Mouse (Mus musculus): ENCODE measurements around the gene Dscam. TPM values are rescaled to one million over a fixed set of nuclear protein-coding genes. Genes with fewer than 3 reads are reported as not detected.

The Dscam gene
- total and polyA plus RNA-seq, 2 experiments = not detected

GRCm38 (mm10) chr16:96685065-96685464 lies 485.5 kb downstream of the Dscam start:
- Histone ChIP-seq H3K36me3 (ENCODE audit: control insufficient read depth, insufficient read depth, low read length) (no peaks in the 10 kb centered on the region), H3K27me3 (ENCODE audit: control insufficient read depth, insufficient read depth, low read length) (no peaks in the 10 kb centered on the region), H3K4me3 (ENCODE audit: insufficient read depth, low read depth, low read length) (no peak overlapping the region), H3K27ac (replicated peaks; ENCODE audit: insufficient read depth, low read depth, low read length) (no peak overlapping the region), H3K9ac (ENCODE audit: low read depth, low read length) (no peak overlapping the region), H3K4me1 (ENCODE audit: control insufficient read depth, insufficient read depth, low read length) (no peaks in the 10 kb centered on the region), H3K79me2 (ENCODE audit: control insufficient read depth, insufficient read depth, low read length) (no peaks in the 10 kb centered on the region)
- TF ChIP-seq POLR2A (IDR thresholded peaks at IDR 0.05; ENCODE audit: extremely low read depth, insufficient read depth, low read length) = no peak
- TF ChIP-seq CTCF (IDR thresholded peaks at IDR 0.05; ENCODE audit: low read depth, low read length) = no peak
- DNase-seq (ENCODE audit: extremely low read depth, low read depth, low spot score) = no peak
- WGBS = 89% methylated on average over 14 of the region's 14 CpGs

GRCm38 (mm10) chr16:96684581-96684980 lies 486.0 kb downstream of the Dscam start:
- 18% methylated on average over 4 of the region's 4 CpGs for WGBS
- Histone ChIP-seq H3K79me2 (ENCODE audit: control insufficient read depth, insufficient read depth, low read length) (no peaks in the 10 kb centered on the region), H3K36me3 (ENCODE audit: control insufficient read depth, insufficient read depth, low read length) (no peaks in the 10 kb centered on the region), H3K9ac (ENCODE audit: low read depth, low read length) (no peak overlapping the region), H3K4me3 (ENCODE audit: insufficient read depth, low read depth, low read length) (no peak overlapping the region), H3K27me3 (ENCODE audit: control insufficient read depth, insufficient read depth, low read length) (no peaks in the 10 kb centered on the region), H3K4me1 (ENCODE audit: control insufficient read depth, insufficient read depth, low read length) (no peaks in the 10 kb centered on the region), H3K27ac (replicated peaks; ENCODE audit: insufficient read depth, low read depth, low read length) (no peak overlapping the region)
- TF ChIP-seq POLR2A (IDR thresholded peaks at IDR 0.05; ENCODE audit: extremely low read depth, insufficient read depth, low read length) = no peak
- TF ChIP-seq CTCF (IDR thresholded peaks at IDR 0.05; ENCODE audit: low read depth, low read length) = peak; percentile 48
- DNase-seq (ENCODE audit: extremely low read depth, low read depth, low spot score) = peak; percentile 33

- no peak overlapping the region for H3K27ac ChIP-seq (replicated peaks; ENCODE audit: insufficient read depth, low read depth, low read length)
- H3K4me1 ChIP-seq (ENCODE audit: control insufficient read depth, insufficient read depth, low read length) = no peaks in the 10 kb centered on the region
- WGBS = 66% methylated on average over 5 of the region's 5 CpGs
- H3K79me2 ChIP-seq (ENCODE audit: control insufficient read depth, insufficient read depth, low read length) = no peaks in the 10 kb centered on the region
- no peak overlapping the region for H3K9ac ChIP-seq (ENCODE audit: low read depth, low read length)
- no peak overlapping the region for H3K4me3 ChIP-seq (ENCODE audit: insufficient read depth, low read depth, low read length)
- no peak for DNase-seq (ENCODE audit: extremely low read depth, low read depth, low spot score)
- no peak for TF ChIP-seq POLR2A (IDR thresholded peaks at IDR 0.05; ENCODE audit: extremely low read depth, insufficient read depth, low read length)
- no peak for TF ChIP-seq CTCF (IDR thresholded peaks at IDR 0.05; ENCODE audit: low read depth, low read length)
- no peaks in the 10 kb centered on the region for H3K27me3 ChIP-seq (ENCODE audit: control insufficient read depth, insufficient read depth, low read length)
- H3K36me3 ChIP-seq (ENCODE audit: control insufficient read depth, insufficient read depth, low read length) = no peaks in the 10 kb centered on the region
Measured at GRCm38 (mm10) chr16:96682289-96682972, 488.1 kb downstream of the Dscam start.

GRCm38 (mm10) chr16:96679981-96680380 lies 490.6 kb downstream of the Dscam start:
- H3K27me3 ChIP-seq (ENCODE audit: control insufficient read depth, insufficient read depth, low read length) = no peaks in the 10 kb centered on the region
- 81% methylated on average over 8 of the region's 8 CpGs for WGBS
- no peak overlapping the region for H3K4me3 ChIP-seq (ENCODE audit: insufficient read depth, low read depth, low read length)
- H3K27ac ChIP-seq (replicated peaks; ENCODE audit: insufficient read depth, low read depth, low read length) = no peak overlapping the region
- H3K9ac ChIP-seq (ENCODE audit: low read depth, low read length) = no peak overlapping the region
- no peak for DNase-seq (ENCODE audit: extremely low read depth, low read depth, low spot score)
- H3K4me1 ChIP-seq (ENCODE audit: control insufficient read depth, insufficient read depth, low read length) = no peaks in the 10 kb centered on the region
- H3K79me2 ChIP-seq (ENCODE audit: control insufficient read depth, insufficient read depth, low read length) = no peaks in the 10 kb centered on the region
- no peaks in the 10 kb centered on the region for H3K36me3 ChIP-seq (ENCODE audit: control insufficient read depth, insufficient read depth, low read length)
- TF ChIP-seq POLR2A (IDR thresholded peaks at IDR 0.05; ENCODE audit: extremely low read depth, insufficient read depth, low read length) (no peak), CTCF (IDR thresholded peaks at IDR 0.05; ENCODE audit: low read depth, low read length) (no peak)

- Histone ChIP-seq H3K4me1 (ENCODE audit: control insufficient read depth, insufficient read depth, low read length) (no peaks in the 10 kb centered on the region), H3K36me3 (ENCODE audit: control insufficient read depth, insufficient read depth, low read length) (no peaks in the 10 kb centered on the region), H3K27ac (replicated peaks; ENCODE audit: insufficient read depth, low read depth, low read length) (no peak overlapping the region), H3K4me3 (ENCODE audit: insufficient read depth, low read depth, low read length) (no peak overlapping the region), H3K79me2 (ENCODE audit: control insufficient read depth, insufficient read depth, low read length) (no peaks in the 10 kb centered on the region), H3K27me3 (ENCODE audit: control insufficient read depth, insufficient read depth, low read length) (no peaks in the 10 kb centered on the region), H3K9ac (ENCODE audit: low read depth, low read length) (no peak overlapping the region)
- WGBS = 53% methylated on average over 2 of the region's 2 CpGs
- DNase-seq (ENCODE audit: extremely low read depth, low read depth, low spot score) = no peak
- TF ChIP-seq CTCF (IDR thresholded peaks at IDR 0.05; ENCODE audit: low read depth, low read length) = no peak
- TF ChIP-seq POLR2A (IDR thresholded peaks at IDR 0.05; ENCODE audit: extremely low read depth, insufficient read depth, low read length) = no peak
Measured at GRCm38 (mm10) chr16:96677471-96677870, 493.1 kb downstream of the Dscam start.

GRCm38 (mm10) chr16:96676663-96677062 lies 493.9 kb downstream of the Dscam start:
- TF ChIP-seq POLR2A (IDR thresholded peaks at IDR 0.05; ENCODE audit: extremely low read depth, insufficient read depth, low read length) (no peak), CTCF (IDR thresholded peaks at IDR 0.05; ENCODE audit: low read depth, low read length) (no peak)
- no peak overlapping the region for H3K4me3 ChIP-seq (ENCODE audit: insufficient read depth, low read depth, low read length)
- no peak overlapping the region for H3K9ac ChIP-seq (ENCODE audit: low read depth, low read length)
- WGBS = 46% methylated on average over 1 of the region's 1 CpGs
- H3K4me1 ChIP-seq (ENCODE audit: control insufficient read depth, insufficient read depth, low read length) = no peaks in the 10 kb centered on the region
- H3K27ac ChIP-seq (replicated peaks; ENCODE audit: insufficient read depth, low read depth, low read length) = no peak overlapping the region
- no peaks in the 10 kb centered on the region for H3K79me2 ChIP-seq (ENCODE audit: control insufficient read depth, insufficient read depth, low read length)
- no peak for DNase-seq (ENCODE audit: extremely low read depth, low read depth, low spot score)
- H3K27me3 ChIP-seq (ENCODE audit: control insufficient read depth, insufficient read depth, low read length) = no peaks in the 10 kb centered on the region
- H3K36me3 ChIP-seq (ENCODE audit: control insufficient read depth, insufficient read depth, low read length) = no peaks in the 10 kb centered on the region
